Mouse (Mus musculus) forebrain, embryonic 16.5 days (tissue): ENCODE measurements around the gene Rcc2. TPM values are rescaled to one million over a fixed set of nuclear protein-coding genes. Genes with fewer than 3 reads are reported as not detected.
A peak's percentile ranks its signal among the peaks of the same experiment; 100 is the strongest.

Experiments used
- ATAC-seq: fragments of 200-750 bp; cut with Nextera tagmentation; 2 replicates; pipeline ENCODE4 v1.8.0; 2017; ENCODE audit warnings: mild to moderate bottlenecking, moderate library complexity
- H3K27ac ChIP-seq: fragments of 300-500 bp; sonication (generic); 2 replicates; pipeline ENCODE4 v1.5.1; 2014; ENCODE audit warnings: low read length, control low read depth
- H3K27me3 ChIP-seq: fragments of 300-500 bp; sonication (generic); replicated peaks from 2 replicates; pipeline ENCODE4 v1.6.1; 2014; ENCODE audit warnings: low read length; ENCODE audit not compliant: control insufficient read depth, insufficient read depth
- H3K36me3 ChIP-seq: fragments of 300-500 bp; sonication (generic); 2 replicates; pipeline ENCODE4 v1.6.1; 2014; ENCODE audit not compliant: control insufficient read depth, insufficient read depth
- H3K4me1 ChIP-seq: fragments of 300-500 bp; sonication (generic); replicated peaks from 2 replicates; pipeline ENCODE4 v1.6.1; 2014; ENCODE audit warnings: low read length; ENCODE audit not compliant: control insufficient read depth, insufficient read depth
- H3K4me2 ChIP-seq: fragments of 300-500 bp; sonication (generic); 2 replicates; pipeline ENCODE4 v1.6.1; 2014; ENCODE audit warnings: mild to moderate bottlenecking, low read length, control low read depth
- H3K4me3 ChIP-seq: fragments of 300-500 bp; sonication (generic); replicated peaks from 2 replicates; pipeline ENCODE4 v1.5.1; 2014; ENCODE audit warnings: mild to moderate bottlenecking, low read length, control low read depth
- H3K9ac ChIP-seq: fragments of 300-500 bp; sonication (generic); replicated peaks from 2 replicates; pipeline ENCODE4 v1.6.1; 2014; ENCODE audit warnings: low read depth, low read length, control low read depth
- H3K9me3 ChIP-seq: fragments of 300-500 bp; sonication (generic); 2 replicates; pipeline ENCODE4 v1.6.1; 2016; ENCODE audit warnings: low read length; ENCODE audit not compliant: control insufficient read depth
- WGBS: fragments of 180-500 bp; shearing (Covaris S2); extraction: QIAGEN DNeasy Blood & Tissue Kit; methylation state at CpG from one replicate; pipeline ENCODE4 v1.1.7; 2014; 5-methylcytosine and 5-hydroxymethylcytosine counted together
- polyA plus RNA-seq: library from polyadenylated mRNA; unstranded; fragments of >200 nt; fragmentation: Nextera tagmentation; extraction: Ambion mirVana; gene quantifications from 2 replicates; pipeline ENCODE4 v1.2.1, GENCODE M21; 2015

The Rcc2 gene
- polyA plus RNA-seq, 1 experiment from 2014 or later: 19.1 TPM

- peaks cover 46% of the 10 kb centered on the region for H3K36me3 ChIP-seq
- WGBS: 87% methylated on average over 5 of the region's 5 CpGs
These were observed 19.8 kb downstream of the Rcc2 start for GRCm38 (mm10) chr4:140720091-140720490.

GRCm38 (mm10) chr4:140721968-140722490 lies 21.7 kb downstream of the Rcc2 start:
- H3K27ac ChIP-seq: no peak overlapping the region
- no peaks in the 10 kb centered on the region for H3K27me3 ChIP-seq
- peaks cover 11% of the 10 kb centered on the region for H3K4me1 ChIP-seq
- no peaks in the 10 kb centered on the region for H3K9me3 ChIP-seq
- 89% methylated on average over 20 of the region's 20 CpGs for WGBS
- no peak overlapping the region for H3K4me3 ChIP-seq
- no peak overlapping the region for H3K9ac ChIP-seq
- peaks cover 32% of the 10 kb centered on the region for H3K36me3 ChIP-seq
- H3K4me2 ChIP-seq: no peak overlapping the region
- ATAC-seq: no peak

More at GRCm38 (mm10) chr4:140720091-140720490, 19.8 kb downstream of the Rcc2 start:
- ATAC-seq: no peak
- Histone ChIP-seq H3K9ac (no peak overlapping the region), H3K4me1 (peaks cover 11% of the 10 kb centered on the region), H3K4me2 (no peak overlapping the region), H3K27me3 (no peaks in the 10 kb centered on the region), H3K4me3 (no peak overlapping the region), H3K9me3 (no peaks in the 10 kb centered on the region), H3K27ac (no peak overlapping the region)

GRCm38 (mm10) chr4:140722710-140723109 lies 22.4 kb downstream of the Rcc2 start:
- Histone ChIP-seq H3K4me3 (no peak overlapping the region), H3K4me1 (peaks cover 11% of the 10 kb centered on the region), H3K9ac (no peak overlapping the region), H3K9me3 (no peaks in the 10 kb centered on the region), H3K27me3 (no peaks in the 10 kb centered on the region), H3K4me2 (no peak overlapping the region), H3K27ac (no peak overlapping the region), H3K36me3 (peaks cover 29% of the 10 kb centered on the region)
- no peak for ATAC-seq
- WGBS: 71% methylated on average over 9 of the region's 9 CpGs

- H3K4me3 ChIP-seq: no peak overlapping the region
- no peak overlapping the region for H3K4me2 ChIP-seq
- H3K27ac ChIP-seq: no peak overlapping the region
- no peaks in the 10 kb centered on the region for H3K27me3 ChIP-seq
- H3K4me1 ChIP-seq: peaks cover 11% of the 10 kb centered on the region
- H3K9me3 ChIP-seq: no peaks in the 10 kb centered on the region
- ATAC-seq: peak; percentile 6; the same call in 1 of the 2 replicates
- H3K9ac ChIP-seq: no peak overlapping the region
- H3K36me3 ChIP-seq: peaks cover 24% of the 10 kb centered on the region
- 81% methylated on average over 9 of the region's 9 CpGs for whole genome bisulfite sequencing
These were observed 22.9 kb downstream of the Rcc2 start for GRCm38 (mm10) chr4:140723192-140723591.

GRCm38 (mm10) chr4:140723801-140724200 lies 23.5 kb downstream of the Rcc2 start:
- Histone ChIP-seq H3K4me3 (no peak overlapping the region), H3K9me3 (no peaks in the 10 kb centered on the region), H3K4me2 (no peak overlapping the region), H3K36me3 (peaks cover 20% of the 10 kb centered on the region), H3K4me1 (peaks cover 11% of the 10 kb centered on the region), H3K27ac (no peak overlapping the region; the same call in 1 of the 2 replicates), H3K9ac (no peak overlapping the region), H3K27me3 (no peaks in the 10 kb centered on the region)
- WGBS: 41% methylated on average over 5 of the region's 5 CpGs
- peak; percentile 61 for ATAC-seq

- WGBS: 63% methylated on average over 6 of the region's 6 CpGs
- Histone ChIP-seq H3K27ac (peak overlapping the region; percentile 66), H3K4me1 (peaks cover 11% of the 10 kb centered on the region), H3K9ac (peak overlapping the region; percentile 9; the same call in 1 of the 2 replicates), H3K27me3 (no peaks in the 10 kb centered on the region), H3K4me2 (no peak overlapping the region), H3K36me3 (peaks cover 16% of the 10 kb centered on the region), H3K4me3 (no peak overlapping the region), H3K9me3 (no peaks in the 10 kb centered on the region)
- peak; percentile 61 for ATAC-seq
These were observed 24.4 kb downstream of the Rcc2 start for GRCm38 (mm10) chr4:140724739-140725138.

- no peak for ATAC-seq
- H3K9me3 ChIP-seq: no peaks in the 10 kb centered on the region
- no peaks in the 10 kb centered on the region for H3K36me3 ChIP-seq
- no peak overlapping the region for H3K4me3 ChIP-seq
- no peaks in the 10 kb centered on the region for H3K27me3 ChIP-seq
- peaks cover 11% of the 10 kb centered on the region for H3K4me1 ChIP-seq
- H3K4me2 ChIP-seq: no peak overlapping the region
- H3K27ac ChIP-seq: no peak overlapping the region
- H3K9ac ChIP-seq: no peak overlapping the region
- WGBS: 86% methylated on average over 12 of the region's 12 CpGs
These were observed 26.6 kb downstream of the Rcc2 start for GRCm38 (mm10) chr4:140726907-140727306.

- Histone ChIP-seq H3K4me2 (no peak overlapping the region), H3K36me3 (no peaks in the 10 kb centered on the region), H3K9ac (no peak overlapping the region), H3K27me3 (no peaks in the 10 kb centered on the region), H3K9me3 (no peaks in the 10 kb centered on the region), H3K27ac (no peak overlapping the region), H3K4me3 (no peak overlapping the region), H3K4me1 (no peaks in the 10 kb centered on the region)
- WGBS: 87% methylated on average over 4 of the region's 4 CpGs
- ATAC-seq: no peak
These were observed 31.3 kb downstream of the Rcc2 start for GRCm38 (mm10) chr4:140731654-140732053.

- Histone ChIP-seq H3K27ac (no peak overlapping the region), H3K4me3 (no peak overlapping the region), H3K36me3 (no peaks in the 10 kb centered on the region), H3K4me2 (no peak overlapping the region), H3K9ac (no peak overlapping the region), H3K9me3 (no peaks in the 10 kb centered on the region), H3K27me3 (no peaks in the 10 kb centered on the region), H3K4me1 (no peaks in the 10 kb centered on the region)
- no peak for ATAC-seq
- 76% methylated on average over 7 of the region's 7 CpGs for WGBS
These were observed 32.5 kb downstream of the Rcc2 start for GRCm38 (mm10) chr4:140732871-140733270.

- no peak overlapping the region for H3K4me2 ChIP-seq
- H3K9ac ChIP-seq: no peak overlapping the region
- no peak overlapping the region for H3K27ac ChIP-seq
- no peak for ATAC-seq
- 89% methylated on average over 11 of the region's 11 CpGs for WGBS
- H3K9me3 ChIP-seq: no peaks in the 10 kb centered on the region
- no peaks in the 10 kb centered on the region for H3K27me3 ChIP-seq
- no peaks in the 10 kb centered on the region for H3K4me1 ChIP-seq
- no peak overlapping the region for H3K4me3 ChIP-seq
- H3K36me3 ChIP-seq: no peaks in the 10 kb centered on the region
These were observed 40.3 kb downstream of the Rcc2 start for GRCm38 (mm10) chr4:140740655-140741054.
